Mouse (Mus musculus): Measurements from ENCODE around the gene Lenep.

Gene Lenep

DNA sequence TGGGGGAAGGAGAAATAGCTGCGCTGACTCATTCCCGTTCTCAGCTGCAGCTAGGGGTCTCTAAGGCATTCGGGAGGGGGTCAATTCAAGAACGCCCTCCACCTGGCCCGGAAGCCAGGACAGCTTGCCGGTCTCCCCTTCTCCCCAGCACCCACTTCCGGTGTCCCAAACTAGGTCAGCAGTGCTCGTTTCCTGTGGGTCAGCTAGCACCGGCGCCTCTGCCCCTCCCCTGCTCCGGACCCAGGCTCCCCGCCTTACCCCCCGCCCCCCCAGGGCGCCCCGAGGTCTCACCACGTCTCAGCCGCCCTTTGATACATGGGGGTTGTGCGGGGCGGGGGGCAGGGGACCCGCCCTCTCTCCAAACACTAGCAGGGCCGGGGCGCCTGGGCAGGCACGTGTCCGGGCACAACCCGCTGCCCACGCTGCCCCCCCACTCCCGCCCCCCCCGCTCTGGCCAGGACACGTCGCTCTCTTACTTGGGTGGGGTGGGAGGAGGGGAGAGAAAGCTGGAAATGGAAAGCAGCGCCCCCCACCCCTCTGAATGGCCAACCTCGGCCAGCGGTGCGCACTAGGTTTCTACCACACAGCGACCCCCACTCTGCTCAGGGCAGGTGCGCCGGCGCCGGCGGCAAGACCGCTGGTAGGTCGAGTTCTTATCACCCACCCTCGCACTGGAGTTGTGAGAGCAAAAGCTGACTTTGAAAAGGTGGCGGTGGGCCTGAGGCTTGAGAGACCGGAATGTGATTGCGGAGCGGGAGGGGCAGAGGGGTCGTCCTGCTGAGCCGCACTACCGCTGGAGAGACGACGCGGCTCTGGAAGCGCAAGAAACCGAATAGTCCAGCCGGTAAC, 10.7 kb downstream of the Lenep start:
- DNase-seq (ENCODE audit: low read depth, low spot score), result peak; percentile 57

DNA sequence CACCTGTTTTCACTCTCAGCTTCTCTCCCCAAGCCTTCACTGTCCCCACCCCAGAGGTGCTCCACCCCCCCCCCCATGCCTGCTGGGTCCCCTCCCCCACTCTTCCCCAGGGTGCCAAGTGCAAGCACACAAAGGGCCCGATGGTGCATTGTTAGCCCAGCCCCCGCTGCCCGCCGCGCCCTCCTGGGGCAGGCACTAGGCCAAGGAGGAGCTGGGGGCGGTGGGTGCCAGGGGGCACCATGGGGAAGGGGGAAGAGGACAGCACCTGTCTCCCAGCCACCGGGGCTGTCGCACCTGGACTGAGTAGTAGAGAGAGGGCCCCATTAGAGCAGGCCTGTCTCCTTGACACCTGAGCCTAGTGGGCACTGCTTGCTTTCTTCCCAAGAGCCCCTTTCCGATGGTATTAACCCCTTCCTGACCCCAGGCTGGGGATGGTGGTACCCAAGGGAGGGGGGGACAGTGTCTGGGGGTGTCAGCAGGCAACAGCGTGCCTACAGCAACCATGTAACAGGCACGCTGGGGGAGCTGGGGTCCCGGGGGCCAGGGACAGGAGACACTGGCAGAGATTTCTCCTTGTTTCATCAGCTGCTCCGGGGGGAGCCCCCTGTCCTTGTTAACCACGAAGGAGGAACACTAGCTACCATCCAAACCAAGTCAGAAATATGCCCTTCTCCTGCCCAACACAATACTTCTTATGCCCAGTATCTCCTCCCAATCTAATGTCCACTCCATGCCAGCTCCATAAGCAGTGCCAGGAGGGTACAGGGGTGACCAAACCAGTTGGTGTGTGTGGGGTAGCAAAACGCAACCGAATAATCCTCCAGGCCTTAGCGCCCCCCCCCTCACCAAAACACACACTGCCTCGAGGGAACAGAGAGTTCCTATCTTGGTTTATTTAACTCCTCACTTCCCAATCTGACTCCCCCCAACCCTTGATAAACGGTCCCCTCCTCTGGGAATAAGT, 11.6 kb downstream of the Lenep start:
- no peak for DNase-seq (ENCODE audit: low read depth, low spot score)

DNA sequence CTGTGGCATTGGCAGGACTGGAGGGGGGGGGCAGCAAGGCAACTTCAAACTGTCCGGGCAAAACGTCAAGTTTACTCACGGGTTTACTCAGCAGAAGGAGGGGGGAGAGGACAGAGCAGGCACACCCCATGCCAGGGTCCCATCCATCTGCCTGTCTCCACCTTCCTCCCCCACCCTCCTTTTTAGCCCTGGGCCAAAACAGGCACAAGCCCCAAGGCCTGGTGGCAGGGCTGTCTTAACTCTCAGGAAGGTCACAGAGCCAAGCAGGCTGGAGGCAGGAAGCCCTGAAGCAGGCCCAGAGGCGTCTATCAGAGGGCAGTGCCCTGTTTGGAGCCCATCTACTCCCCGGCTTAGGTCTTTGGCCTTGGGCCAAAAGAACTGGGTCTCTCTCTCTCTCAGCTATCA, 12.5 kb downstream of the Lenep start:
- no peak for DNase-seq (ENCODE audit: low read depth, low spot score)

DNA sequence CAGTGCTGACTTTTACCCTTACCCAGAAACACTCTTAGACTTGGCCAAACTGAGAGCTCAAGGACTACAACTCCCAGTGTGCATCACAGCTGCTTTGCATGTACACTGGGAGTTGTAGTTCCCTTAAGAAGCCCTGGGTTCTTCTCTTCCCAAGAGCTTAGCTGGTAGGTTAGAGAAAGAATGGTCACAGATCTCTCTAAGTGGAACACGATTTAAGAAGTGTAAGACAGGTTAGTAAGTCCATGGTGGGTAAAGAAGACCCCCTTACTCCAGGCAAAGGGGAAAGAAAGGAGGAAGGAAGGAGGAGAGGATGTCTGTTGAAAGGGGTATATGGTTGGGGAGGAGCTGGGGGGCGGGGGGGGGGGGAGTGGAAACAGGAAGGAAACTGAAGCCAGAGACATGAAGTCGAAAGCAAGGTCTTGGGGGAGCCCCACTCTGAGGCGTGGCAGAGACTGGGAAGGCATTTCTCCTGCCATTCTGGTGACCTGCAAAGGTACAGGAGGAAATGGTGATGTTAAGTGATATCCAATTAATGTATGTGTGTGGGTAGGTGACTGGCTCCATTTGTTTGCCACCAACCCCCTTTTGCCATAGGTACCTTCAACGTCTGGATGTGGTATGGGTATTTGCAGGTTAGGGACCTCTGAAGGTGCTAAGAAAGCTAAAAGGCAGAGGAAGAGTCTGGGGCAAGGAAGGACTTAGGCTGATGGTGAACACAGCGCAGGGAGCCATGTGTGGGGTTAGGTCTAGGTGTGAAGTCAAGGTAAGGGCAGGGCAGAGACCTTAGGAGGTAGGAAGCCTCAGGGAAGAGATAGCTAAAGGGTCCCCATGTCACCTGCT, 13.5 kb downstream of the Lenep start:
- DNase-seq (ENCODE audit: low read depth, low spot score), result no peak

DNA sequence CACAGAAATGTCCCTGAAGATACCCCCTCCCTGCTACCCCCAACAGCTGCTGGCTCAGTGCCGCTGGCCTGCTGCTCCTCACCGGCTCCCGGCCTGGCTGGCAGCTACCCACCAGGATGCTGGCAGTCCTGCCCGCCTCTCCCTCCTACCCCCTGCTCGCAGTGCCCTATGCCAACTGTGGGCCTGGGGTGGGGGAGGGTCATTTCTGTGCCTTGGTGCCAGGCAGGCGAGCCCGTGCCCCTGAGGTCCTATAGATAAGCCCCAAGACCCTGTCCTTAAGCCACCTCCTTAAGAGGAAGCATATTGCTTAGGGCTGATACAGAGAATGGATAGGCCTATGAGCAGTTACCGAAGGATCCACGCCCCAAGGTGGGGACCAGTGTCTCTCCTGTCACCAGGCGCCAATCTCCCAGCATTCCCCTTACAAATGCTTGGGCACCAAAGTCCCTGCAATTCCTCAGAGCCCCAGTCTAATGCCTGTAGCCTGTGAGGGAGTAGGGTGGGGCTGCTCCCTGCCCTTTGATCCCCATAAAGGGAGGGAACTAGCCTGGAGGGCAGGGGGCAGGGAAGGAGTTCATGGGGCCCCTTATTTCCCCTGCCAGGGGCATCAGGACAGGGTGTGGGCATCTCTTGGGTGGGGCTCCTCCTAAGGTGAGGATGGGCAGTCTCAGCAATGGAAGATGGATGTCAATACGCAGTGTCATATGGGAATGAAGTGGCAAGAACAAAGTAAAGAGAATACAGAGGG, 14.3 kb downstream of the Lenep start:
- DNase-seq (ENCODE audit: low read depth, low spot score), result no peak

DNA sequence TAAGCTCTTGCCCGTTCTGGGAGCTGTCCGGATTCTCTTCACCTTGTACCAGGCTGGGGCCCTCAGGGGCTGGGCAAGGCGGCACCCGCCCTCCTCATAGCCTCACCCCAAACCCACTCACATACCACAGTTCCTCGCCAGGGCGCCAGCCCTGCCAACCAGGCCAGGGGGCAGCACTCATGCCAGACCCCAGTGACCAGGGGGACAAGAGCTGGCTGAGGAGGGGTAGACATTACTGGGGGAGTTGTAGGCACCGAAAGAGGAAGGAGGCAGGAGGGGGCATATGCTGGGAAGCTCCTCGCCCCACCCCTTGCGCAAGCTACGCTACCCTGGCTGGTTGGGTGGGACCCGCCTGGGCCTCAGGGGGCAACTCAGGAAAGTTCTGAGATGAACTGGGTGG, 15.0 kb downstream of the Lenep start:
- DNase-seq (ENCODE audit: low read depth, low spot score), result no peak

DNA sequence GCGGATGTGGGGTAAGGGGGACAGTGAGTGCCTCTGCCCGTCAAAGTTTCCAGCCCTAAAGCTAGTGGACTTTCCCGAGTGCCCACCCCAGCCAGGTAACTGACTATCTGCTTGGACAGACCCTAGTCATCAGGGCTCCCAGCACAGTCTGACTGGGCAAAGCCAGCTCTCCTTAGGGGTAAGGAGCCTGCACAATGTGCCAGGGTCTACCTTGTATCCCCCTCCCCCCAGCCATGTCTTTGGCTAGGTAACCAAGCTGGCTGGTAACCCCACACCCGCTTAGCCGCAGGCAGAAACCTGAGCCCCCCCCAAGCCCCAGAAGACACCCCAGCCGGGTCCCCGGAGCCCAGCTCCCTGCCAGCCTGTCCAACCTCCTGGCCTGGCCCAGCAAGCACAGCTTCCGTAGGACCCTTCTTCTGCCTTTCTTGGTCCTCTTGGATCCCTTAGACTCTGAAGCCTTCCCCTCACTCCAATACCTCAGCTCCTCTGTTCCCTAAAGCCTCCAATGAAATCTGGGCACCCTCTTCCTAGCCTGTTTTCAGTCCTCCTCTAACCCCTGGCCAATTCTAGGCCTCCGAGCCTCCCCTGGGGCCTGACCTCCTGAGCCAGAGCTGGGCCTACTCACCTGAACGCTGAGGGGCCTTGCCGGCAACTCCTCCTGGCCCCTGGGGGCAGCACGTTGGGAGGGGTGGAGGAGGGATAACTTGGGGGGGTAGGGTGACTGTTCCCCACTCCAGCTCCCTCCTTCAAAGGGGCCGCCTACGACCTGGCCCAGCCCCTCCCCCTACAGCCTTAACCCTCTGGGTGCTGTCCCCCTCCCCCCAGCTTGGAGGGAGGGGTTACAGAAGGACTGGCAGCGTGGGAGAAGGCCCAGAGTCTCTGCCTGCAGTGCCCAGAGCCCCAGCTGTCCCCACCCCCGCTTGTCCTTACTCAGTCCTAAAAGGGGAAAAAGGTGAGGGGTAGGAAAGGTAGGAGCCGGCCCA, 15.9 kb downstream of the Lenep start:
- no peak for DNase-seq (ENCODE audit: low read depth, low spot score)

DNA sequence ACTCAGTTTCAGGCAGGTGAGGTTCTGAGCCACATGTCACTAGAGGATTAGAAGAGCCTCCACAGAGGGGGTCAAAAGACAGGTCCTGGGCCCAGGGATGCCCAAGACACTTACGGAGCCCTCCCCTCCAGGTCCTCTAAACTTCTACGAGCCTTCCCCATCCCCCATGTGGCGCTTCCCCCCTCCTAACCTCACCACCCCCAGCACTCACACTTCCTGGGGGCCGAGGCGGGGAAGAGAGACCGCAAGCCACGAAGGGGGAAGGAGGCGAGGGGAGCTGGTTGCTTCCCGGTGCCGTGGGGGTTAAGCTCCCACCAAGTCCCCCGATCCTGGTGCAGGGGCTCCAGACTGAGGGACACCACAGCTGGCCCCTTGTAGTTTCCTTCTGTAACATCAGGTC, 17.1 kb downstream of the Lenep start:
- no peak for DNase-seq (ENCODE audit: low read depth, low spot score)

DNA sequence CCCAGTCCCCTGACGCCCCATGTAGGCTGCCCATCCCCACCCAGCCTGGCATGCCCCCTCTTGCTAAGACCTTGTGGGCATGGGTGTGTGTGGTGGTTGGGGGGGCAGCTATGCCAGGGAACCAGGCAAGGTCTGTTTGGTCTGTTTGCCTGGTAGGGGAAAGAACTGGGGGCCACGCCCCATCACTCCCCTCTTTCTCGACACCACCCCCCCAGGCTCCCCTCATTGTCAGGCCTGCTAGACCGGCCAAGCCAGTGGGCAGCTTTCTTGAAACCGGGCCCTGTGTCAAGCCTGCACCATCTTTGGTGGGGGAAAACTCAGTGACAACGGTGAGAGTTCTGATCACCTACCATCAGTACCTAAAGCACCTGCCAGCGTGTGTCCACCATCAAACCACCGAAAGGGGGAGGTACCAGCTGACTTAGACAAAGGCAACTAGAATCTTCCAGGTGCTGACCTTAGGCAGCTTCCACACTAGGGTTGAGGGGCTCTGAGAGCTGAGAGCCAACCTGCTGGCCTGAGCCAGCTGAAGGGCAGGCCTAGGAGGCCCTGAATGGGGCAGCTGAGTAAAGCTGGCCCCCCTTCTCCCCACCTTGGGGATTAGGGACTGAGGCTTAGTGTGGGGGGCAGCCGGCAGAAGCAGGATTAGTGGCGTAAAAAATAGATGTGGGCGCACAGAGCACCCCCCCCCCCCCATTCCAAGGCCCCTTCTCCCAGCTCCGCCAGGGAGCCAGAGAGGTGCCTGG, 18.1 kb downstream of the Lenep start:
- peak; percentile 84 for DNase-seq (ENCODE audit: low read depth, low spot score)

DNA sequence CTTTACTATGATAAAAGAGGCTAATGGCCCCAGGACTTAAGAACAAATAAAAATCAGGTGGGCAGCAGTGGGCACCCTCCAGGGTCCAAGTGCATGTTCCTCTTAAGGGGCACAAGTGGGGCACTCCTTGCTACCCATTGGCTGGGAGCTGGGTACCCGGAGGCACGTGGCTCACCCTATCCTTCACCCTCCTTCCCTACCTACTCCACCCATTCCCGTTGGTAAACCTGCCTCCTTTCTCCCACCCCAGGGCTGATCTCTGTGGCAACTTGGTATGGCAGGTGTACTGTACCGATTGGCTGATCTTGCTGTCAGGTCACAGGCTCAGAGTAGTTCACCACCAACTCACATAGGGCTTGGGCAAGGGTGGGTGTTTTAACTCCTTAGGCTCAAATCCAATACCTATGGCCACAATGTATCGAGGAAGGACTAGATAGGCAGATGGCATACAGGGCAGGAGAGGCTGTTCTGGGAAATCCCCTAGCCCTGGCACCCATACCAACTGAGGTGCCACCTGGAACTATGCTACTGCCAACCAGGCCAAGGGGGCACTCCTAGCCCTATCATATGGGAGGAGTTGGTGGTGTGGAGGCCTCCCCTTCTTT, 18.8 kb downstream of the Lenep start:
- no peak for DNase-seq (ENCODE audit: low read depth, low spot score)

DNA sequence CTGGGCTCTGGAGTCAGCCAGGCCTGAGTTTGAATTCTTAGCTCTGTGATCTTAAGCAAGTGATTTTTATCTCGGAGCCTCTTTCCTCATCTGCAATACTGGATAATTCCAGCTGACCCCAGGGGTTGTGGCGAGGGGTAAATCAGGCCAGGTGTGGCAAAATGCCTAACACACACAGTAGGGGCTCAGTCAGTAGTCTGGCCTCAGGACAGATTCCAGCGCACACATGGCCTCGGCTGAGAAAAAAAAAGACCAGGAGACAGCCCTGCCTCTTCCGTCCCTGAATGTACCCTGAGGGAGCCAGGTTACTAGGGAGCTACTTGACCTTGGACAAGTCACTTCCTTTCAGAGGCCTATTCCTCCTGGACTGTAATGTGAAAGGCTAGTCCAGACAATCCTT, 19.6 kb downstream of the Lenep start:
- DNase-seq (ENCODE audit: low read depth, low spot score), result no peak

DNA sequence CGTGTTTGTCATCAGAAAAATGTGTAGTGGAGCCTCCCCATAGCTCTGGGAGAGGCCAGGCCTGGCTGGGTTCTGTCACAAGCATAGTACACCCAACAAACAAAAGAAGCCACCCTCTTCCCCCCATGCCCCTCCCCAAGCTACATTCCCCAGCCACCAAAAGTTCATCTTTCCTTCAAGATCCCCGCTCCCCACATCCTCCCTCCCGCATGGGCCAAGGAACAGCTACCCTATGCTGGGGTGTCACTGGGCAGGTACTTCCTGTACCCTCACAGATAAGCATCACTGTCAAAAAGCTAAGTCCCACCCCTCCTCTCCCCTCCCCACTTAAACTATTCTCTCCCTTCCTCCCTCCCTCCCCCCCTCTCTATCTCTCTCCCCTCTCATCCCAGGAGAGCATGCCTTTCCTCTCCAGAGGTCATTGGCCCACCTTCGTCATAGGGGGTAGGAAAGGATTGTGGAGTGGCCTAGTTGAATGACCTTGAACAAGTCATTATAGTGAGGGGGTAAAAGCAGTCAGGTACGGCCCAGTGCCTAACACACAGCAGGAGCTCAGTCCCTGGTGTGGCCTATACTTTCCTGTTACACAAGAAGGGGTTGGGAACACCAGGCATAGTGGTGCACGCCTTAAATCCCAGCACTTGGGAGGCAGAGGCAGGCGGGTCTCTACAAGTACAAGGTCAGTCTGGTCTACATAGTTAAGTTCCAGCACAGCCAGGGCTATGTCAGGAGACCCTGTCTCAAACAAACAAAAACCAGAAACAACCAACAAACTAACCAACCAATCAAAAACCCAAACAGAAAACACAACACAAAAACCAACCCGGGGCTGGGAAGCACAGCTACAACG, 20.3 kb downstream of the Lenep start:
- no peak for DNase-seq (ENCODE audit: low read depth, low spot score)

DNA sequence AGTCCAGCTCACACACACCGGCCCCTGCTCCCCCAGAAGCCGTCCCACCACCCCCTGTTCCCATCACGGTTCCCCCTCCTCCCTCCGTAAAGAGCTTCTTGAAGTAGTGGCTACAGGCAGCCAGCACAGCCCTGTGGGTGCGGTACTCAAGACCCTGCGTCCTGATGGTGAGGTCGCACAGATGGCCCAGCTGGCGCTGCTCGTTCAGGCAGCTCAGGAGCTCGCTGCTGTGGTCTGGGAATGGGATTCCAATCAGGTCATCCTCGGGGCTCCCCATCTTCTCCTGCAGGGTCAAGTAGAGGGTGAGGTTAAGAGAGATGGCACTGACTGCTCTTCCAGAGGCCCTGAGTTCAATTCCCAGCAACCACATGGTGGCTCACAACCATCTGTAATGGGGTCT, 21.4 kb downstream of the Lenep start:
- no peak for DNase-seq (ENCODE audit: low read depth, low spot score)

DNA sequence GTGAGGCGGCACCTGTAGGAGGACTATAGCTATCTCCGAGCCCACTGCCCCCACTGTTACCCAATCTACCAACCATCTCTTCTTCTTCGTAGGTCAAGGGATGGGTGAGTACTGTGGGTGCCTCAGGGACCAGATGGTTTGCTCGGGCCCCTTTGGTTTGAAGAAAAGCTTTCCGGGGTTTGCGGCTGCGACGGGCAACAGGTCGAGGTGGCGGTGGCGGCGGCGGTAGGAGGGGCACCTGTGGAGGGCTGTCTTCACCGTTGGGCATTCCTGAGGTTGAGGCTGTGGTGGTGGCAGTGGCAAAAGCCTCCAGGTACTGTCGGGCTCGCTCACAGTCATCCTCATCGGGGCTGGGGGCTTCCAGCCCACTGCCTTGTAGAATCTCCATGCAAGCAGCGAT, 21.9 kb downstream of the Lenep start:
- no peak for DNase-seq (ENCODE audit: low read depth, low spot score)

DNA sequence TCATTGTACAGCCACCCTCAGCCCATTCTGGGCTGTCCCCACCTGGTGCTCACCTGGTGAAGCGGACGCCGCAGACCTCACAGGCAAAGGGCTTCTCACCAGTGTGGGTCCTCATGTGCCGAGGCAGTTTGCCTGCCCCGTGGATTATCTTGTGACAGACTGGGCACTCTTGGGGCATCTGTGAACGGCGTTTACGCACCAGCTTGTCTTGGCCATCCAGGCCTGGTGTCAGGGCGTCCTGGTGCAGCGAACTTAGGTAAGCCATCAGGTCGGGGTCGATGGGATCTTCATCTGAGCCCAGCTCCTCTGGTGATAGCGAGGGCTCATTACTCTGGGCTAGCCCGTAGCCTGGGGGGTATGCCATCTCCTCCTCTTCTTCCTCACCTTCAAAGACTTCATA, 22.3 kb downstream of the Lenep start:
- DNase-seq (ENCODE audit: low read depth, low spot score), result no peak

DNA sequence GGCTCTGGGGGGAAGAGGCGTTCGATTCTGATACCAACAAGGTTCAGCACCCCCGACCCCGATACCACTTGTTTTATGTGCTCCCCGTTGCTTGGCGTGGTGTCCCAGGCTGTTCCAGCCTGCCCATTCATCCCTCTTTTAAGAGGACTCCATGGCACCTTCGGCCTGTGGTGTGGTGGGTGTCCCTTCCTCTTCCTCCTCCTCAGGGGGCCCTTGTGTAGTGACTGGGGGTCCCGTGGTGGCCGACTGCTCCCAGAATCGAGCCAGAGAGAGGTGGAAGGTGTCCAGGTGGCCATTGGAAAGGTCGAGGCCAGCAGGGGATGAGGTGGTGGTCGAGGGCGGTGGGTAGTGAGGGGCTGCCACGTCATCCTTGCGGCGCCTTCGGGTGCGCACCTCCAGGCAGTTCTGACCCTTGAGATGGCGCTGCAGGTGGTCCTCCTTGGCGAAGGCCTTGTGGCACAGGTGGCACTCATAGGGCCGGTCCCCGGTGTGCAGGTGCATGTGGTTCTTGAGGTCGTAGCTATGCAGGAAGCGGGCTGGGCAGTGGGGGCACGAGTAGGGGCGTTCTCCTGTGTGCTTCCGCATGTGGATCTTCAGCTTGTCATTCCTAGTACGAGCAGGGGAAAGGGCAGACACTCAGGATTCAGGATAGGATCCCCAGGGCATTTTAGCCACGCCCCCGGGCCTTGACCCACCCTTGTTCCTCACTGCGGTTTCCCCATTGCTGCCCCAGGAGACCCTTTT, 23.0 kb downstream of the Lenep start:
- no peak for DNase-seq (ENCODE audit: low read depth, low spot score)
